Mouse (Mus musculus): Measurements from ENCODE around the gene BC025920. TPM values are rescaled to one million over a fixed set of nuclear protein-coding genes. Genes with fewer than 3 reads are reported as not detected.

The BC025920 gene
- total RNA-seq (2022): 1 to 10 TPM; 2.8 to 3.8 (median 3.0) TPM

GRCm38 (mm10) chr10:81605974-81606751, at the start of gene BC025920:
TSS of gene BC025920 (plus strand) at chr10:81606270.
- peak; percentile 90 to 94 for DNase-seq (ENCODE audit: low spot score in 2 of 2)

DNA sequence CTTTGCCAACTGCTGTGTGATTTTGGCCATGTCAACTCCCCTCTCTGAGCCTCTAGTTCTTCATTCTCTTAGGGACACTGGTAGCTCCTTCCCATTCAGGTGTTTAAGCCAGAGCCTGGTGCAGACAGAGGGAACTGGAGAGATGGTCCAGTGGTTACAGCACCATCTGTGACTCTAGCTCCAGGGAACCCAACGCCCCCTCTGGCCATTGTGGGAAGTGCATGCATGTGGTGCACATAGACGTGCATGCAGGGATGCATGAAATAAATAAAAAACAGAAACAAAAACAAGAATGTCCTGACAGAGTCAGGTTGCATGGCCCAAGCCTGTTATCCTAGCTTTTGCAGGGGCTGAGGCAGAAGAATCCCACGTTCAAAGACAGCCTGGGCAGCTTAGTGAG, 49.8 kb upstream of the BC025920 start:
- DNase-seq (ENCODE audit: low spot score in 2 of 2): no peak

DNA sequence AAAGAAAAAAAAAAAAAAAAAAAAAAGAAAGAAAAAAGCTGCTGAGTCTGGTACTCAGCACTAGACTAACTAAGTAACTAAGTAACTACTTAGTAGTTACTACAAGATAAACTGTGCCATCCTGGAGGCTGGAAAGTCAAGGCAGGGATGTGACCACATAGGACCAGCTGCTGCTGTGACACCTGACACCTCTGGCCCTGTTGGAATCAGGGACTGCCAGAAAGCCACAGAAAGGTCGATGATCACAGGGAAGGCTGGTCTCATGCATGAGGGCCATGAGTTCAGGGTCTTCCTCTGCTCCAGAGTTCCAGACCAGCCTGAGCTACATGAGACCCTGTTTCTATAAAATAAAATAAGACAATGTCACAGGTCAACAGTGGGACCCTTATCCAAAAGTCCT, 48.6 kb upstream of the BC025920 start:
- DNase-seq (ENCODE audit: low spot score in 2 of 2): no peak

DNA sequence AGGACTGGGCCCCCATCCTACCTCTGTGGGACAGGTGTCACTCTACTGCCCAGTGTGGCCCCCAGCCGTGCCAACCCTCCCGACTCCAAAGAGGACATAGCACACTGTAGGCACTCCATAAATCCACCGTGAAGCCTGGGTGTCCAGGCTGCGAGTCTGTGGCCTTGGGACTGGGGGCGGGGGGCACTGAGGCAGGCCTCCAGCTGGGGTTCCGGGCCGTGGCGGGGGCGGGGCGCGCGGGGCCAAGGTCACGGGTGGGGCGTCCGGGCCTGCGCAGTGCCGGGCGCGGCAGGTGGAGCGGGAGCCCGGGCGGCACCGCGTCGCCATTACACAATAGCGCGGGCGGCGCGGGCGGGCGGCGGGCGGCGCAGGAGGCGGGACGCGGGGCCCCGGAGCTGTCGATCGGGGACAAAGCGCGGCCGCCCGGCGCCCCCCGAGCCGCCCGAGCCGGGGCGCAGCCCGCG, 46.9 kb upstream of the BC025920 start, which contains the start of gene Aes:
Gene Aes (plus strand): TSS at position 326 of the 464 bp plus-strand sequence.
- DNase-seq (ENCODE audit: low spot score in 2 of 2): peak; percentile 74 to 77

GRCm38 (mm10) chr10:81559627-81560539, 46.2 kb upstream of the BC025920 start:
- DNase-seq (ENCODE audit: low spot score in 2 of 2): peak in 1 of 2 experiments; percentile 40

DNA sequence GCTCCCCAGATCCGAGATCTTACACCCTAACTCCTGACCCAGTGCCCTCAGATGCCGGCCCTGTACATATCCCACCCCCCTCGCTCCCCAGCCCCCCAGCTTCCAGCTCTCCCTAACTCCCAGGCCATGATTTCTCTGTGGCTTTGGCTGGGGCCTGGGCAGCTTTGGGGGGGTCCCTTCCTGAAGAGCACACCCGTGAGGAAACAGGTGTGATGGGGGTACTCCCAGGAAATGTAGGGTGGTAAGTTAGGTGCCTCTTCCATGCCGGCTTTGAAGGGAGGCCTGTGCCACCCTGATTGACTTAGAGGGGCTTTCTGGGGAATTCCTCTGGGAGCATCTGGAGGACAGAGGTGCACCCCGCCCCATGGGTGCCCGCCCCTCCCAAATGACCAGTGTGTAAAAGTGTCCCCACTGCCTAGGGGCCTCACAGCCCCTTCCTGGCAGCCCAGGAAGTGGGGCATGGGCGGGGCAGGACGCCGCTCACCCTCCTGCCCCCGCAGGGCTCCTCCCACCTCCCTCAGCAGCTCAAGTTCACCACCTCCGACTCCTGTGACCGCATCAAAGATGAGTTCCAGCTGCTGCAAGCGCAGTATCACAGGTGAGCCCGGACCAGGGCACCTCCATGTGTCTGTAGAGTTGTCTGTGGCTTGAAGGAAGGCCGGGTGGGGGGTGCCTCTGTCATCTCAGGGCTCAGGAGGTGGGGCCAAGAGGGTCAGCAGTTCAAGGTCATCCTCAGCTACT, 45.2 kb upstream of the BC025920 start:
- no peak for DNase-seq (ENCODE audit: low spot score in 2 of 2)

DNA sequence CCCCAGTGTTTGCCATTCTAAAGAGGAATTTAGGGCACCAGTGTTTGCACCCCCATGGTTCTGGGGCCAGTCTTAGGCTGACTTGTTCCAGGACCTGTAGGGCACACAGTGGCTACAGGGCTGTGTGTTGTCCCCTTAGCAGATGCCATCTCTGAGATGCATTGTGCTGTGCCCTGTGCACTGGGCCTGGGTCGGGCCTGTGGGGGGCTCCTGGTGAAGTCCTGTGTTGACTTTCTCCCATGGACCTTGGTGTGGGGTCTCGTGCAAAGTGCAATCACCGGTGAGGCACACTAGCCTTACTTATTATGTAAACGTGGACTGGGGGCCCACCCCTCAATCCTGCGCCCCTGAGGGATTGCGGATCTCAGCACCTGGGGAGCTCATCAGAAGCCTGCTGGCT, 43.7 kb upstream of the BC025920 start:
- DNase-seq (ENCODE audit: low spot score in 2 of 2): no peak

GRCm38 (mm10) chr10:81563481-81563880, 42.6 kb upstream of the BC025920 start:
- no peak for DNase-seq (ENCODE audit: low spot score in 2 of 2)

GRCm38 (mm10) chr10:81564216-81564615, 41.9 kb upstream of the BC025920 start:
- DNase-seq (ENCODE audit: low spot score in 2 of 2): peak in 1 of 2 experiments; percentile 56

GRCm38 (mm10) chr10:81564734-81565133, 41.3 kb upstream of the BC025920 start:
- peak in 1 of 2 experiments; percentile 62 for DNase-seq (ENCODE audit: low spot score in 2 of 2)

DNA sequence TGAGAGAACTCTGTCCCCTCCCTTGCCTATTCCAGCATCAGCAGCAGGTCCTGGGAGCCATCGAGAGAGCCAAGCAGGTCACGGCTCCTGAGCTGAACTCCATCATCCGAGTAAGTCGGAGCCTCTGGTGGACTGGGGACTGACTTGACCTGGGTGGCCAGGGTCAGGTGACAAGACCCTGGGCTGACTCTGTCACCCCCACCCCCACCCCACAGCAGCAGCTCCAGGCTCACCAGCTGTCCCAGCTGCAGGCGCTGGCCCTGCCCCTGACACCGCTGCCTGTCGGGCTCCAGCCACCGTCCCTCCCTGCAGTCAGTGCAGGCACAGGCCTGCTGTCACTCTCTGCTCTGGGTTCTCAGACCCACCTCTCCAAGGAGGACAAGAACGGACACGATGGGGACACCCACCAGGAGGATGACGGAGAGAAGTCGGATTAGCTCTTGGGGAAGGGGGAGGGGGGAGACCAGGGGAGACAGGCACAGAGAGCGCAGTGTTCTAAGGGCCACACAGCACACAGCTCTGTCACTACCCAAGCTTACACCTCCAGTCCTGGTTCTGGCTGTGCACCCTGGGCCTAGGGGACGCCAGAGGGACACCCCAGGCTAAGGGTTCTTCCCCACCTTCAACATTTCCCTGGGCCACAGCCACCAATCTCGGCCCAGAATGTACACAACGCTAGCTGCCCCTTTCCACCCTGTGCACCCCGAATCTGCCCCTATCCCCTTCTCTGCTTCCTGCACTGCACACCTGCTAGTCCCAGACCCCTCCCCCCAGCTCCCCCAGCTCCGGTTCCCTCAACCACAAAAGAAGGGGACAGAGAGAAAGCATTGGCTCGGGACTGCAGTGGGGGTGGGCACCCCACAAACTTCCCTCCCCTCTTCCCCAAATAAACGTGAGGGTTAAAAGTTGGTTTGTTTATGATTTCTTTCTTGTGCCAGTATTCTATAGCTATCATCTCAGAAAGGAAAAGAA, 40.5 kb upstream of the BC025920 start:
- no peak for DNase-seq (ENCODE audit: low spot score in 2 of 2)

GRCm38 (mm10) chr10:81568381-81569191, 37.5 kb upstream of the BC025920 start:
- no peak for DNase-seq (ENCODE audit: low spot score in 2 of 2)

DNA sequence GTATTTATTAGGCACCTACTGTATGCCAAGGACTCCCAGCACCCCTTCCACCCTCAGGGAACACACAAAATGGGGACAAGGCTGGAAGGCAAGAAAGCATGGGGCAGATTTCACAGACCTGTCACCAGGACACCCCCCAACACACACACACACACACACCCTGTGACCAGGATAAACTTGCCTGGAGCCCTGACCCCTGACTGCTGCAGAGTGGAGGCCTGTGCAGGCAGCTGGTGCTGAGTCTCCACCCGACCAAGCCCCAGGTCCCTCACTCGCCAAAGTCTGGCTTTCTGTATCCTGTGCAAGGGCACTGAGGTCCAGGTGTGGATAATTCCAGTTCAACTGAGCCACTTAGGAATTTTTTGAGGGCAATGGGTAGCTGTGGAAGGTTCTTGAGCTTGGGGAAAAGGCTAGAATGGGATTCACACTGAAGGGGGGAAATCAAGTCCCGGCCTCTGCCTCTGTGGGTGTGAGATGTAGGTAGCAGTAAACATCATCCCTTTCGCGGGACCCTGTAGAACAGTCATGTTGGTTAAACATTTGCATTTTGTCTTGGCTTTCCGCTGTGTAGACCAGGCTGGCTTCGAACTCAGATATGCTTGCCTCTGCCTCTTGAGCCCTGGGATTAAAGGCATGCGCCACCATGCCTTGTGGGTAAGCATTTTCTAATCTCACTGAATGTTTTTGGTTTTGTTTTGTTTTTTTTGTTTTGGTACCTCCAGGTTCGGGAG, 36.4 kb upstream of the BC025920 start:
- no peak for DNase-seq (ENCODE audit: low spot score in 2 of 2)

GRCm38 (mm10) chr10:81570238-81570800, 35.8 kb upstream of the BC025920 start:
- no peak for DNase-seq (ENCODE audit: low spot score in 2 of 2)

DNA sequence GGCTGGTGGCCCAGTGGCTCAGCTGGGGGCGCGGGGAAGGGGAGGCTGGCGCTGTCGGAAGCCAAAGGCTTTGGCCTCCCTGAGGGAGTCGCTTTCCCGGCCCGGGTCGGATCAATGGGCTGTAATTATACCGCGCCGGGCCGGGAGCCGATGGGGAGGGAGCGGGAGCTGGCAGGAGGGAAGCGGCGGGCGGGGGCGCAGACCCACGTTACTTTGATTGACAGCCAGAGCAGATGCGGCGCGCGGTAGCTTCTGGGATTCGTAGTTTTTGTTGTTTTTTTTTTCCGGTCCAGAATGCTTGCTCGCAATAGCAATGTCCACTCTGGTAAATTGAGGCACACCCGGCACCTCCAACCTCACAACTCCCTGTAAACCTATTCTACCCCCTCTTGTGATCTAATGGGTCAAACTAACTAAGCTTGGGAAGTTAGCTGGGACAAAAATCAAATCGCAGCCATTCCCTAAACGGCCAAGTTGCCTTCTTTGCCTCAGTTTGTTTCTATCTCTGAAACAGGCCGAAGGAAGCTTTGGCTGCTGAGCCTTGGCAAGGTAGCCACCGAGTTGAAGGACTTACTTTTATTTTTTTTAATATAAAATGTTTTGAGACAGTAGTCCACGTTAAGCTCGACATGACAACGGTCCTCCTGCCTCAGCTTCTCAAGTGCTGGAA, 35.1 kb upstream of the BC025920 start:
- peak; percentile 92 for DNase-seq (ENCODE audit: low spot score in 2 of 2)

DNA sequence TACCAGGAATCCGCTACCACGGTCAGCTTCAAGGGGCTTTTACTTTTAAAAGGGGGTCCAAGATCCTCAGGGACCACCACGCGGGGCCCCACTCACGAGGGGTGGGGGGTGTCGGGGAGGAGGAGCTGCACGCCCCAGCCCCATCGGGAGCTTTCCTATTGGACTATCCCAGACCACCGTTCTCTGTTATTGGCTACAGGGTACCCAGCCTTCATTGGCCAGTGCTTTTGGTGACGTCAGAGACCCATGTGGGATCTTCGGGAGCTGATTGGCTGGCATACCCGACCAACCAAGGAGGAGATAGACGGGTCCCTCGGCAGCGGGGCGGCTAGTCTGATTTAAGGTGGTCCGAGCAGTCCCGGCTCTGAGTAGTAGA, 34.6 kb upstream of the BC025920 start:
- peak; percentile 99 for DNase-seq (ENCODE audit: low spot score in 2 of 2)

DNA sequence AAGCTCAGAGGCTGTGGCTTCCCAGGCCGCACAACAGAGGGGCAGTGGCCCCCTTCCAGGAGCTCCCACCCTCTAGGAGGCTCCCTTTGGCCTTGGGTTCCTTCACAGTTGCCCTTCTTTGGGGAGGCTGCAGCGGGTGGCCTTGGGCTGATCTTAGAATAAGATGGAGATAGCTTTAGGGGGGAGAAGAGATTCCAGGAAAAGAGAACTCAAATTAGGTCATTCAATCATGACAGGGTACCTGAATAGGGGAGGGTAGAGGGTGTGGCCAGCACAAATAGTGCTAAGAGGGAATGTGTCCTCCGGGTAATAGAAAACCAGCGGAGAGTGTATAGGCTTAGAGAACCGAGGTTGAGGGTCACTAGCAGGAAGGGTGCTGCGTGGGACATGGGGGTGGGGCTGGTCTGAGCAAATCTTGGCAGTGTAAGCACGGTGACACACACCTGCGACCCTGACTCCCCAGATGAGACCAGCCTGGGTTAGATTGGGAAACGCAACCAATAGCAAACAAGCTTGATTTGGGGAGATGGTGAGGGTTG, 33.9 kb upstream of the BC025920 start:
- DNase-seq (ENCODE audit: low spot score in 2 of 2): no peak
